Mouse (Mus musculus) fibroblast of lung, adult 2 months (primary cell): ENCODE data around the gene Plscr2.

Experiments
- DNase-seq: peaks from one replicate; pipeline ENCODE4 v3.0.0-alpha.2; 2011; ENCODE audit warnings: low read depth

The Plscr2 gene

GRCm38 (mm10) chr9:92275486-92276207 is at the start of gene Plscr2:
TSS of gene Plscr2 (plus strand) at chr9:92275602.
- no peak for DNase-seq

GRCm38 (mm10) chr9:92226127-92226655 is 49.2 kb upstream of the Plscr2 start:
- DNase-seq: no peak

- no peak for DNase-seq
Measured at GRCm38 (mm10) chr9:92226795-92227194, 48.6 kb upstream of the Plscr2 start.

- DNase-seq: no peak
Measured at GRCm38 (mm10) chr9:92228867-92229832, 46.3 kb upstream of the Plscr2 start.

GRCm38 (mm10) chr9:92229833-92230205 is 45.6 kb upstream of the Plscr2 start:
- DNase-seq: no peak

GRCm38 (mm10) chr9:92234901-92235458 is 40.4 kb upstream of the Plscr2 start:
- DNase-seq: no peak

- DNase-seq: no peak
Measured at GRCm38 (mm10) chr9:92248773-92249446, 26.5 kb upstream of the Plscr2 start.

GRCm38 (mm10) chr9:92249447-92249852 is 26.0 kb upstream of the Plscr2 start, which contains the start of gene Plscr1:
TSS of gene Plscr1 (plus strand) at chr9:92249750.
- no peak for DNase-seq

GRCm38 (mm10) chr9:92249987-92250772 is 25.2 kb upstream of the Plscr2 start:
- DNase-seq: peak; percentile 72

GRCm38 (mm10) chr9:92252718-92253117 is 22.7 kb upstream of the Plscr2 start:
- no peak for DNase-seq

- no peak for DNase-seq
Measured at GRCm38 (mm10) chr9:92253585-92254321, 21.6 kb upstream of the Plscr2 start.

GRCm38 (mm10) chr9:92260481-92261159 is 14.8 kb upstream of the Plscr2 start:
- DNase-seq: no peak

GRCm38 (mm10) chr9:92265719-92266118 is 9.7 kb upstream of the Plscr2 start:
- DNase-seq: no peak

GRCm38 (mm10) chr9:92266558-92267171 is 8.7 kb upstream of the Plscr2 start:
- no peak for DNase-seq

- DNase-seq: no peak
Measured at GRCm38 (mm10) chr9:92267732-92268131, 7.7 kb upstream of the Plscr2 start.

GRCm38 (mm10) chr9:92269829-92270404 is 5.5 kb upstream of the Plscr2 start:
- DNase-seq: no peak

GRCm38 (mm10) chr9:92270927-92271326 is 4.5 kb upstream of the Plscr2 start:
- peak; percentile 70 for DNase-seq

- DNase-seq: no peak
Measured at GRCm38 (mm10) chr9:92272650-92273049, 2.8 kb upstream of the Plscr2 start.

GRCm38 (mm10) chr9:92273271-92273670 is 2.1 kb upstream of the Plscr2 start:
- DNase-seq: no peak
